Mouse (Mus musculus) cerebellum, postnatal 36 days (tissue): Measurements from ENCODE around the gene Scrn2.
A peak's percentile ranks its signal among the peaks of the same experiment; 100 is the strongest.

ENCODE experiments used
- DNase-seq, 2 experiments: peaks; one replicate each; pipeline ENCODE4 v3.0.0; 2021 to 2022; ENCODE audit warnings: mixed read lengths in 2 of 2

The Scrn2 gene

DNA sequence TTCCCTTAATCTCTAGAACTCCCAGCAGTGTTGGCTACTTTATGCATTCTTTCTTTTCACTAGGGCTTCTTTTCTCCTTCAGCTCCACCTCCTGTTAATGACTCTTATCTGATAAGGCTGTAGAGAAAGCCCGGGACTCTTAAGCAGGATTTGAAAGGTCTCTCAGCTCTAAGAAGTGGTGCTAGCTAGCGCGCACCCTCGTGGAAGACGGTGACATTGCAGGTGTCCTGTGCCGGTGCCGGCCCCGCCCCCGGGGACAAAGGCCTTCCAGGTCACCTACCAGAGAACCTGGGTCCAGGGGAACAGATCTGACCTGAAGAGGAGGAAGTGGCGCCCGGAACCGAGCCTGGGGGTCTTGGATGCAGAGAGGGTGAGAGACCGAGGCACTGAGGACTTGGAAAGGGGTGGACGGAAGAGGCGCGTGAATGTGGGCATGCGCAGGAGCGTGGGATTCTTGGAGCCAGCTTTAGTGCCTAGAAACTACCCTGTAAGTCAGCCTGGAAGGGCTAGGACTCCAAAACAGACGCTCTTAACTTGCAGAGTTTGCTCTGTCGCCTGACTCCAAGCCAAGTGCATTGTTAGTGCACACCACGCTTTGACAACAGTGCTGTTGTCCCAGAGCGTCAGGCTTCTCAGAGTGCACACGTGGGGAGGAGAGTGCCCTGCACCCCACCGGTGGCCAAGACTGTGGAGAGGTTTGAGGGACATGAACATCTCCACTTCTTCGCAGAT, at the start of gene Scrn2:
Gene Scrn2 (plus strand): TSS at position 253 of the 732 bp plus-strand sequence.
- peak; percentile 85 to 87 for DNase-seq

GRCm38 (mm10) chr11:96980021-96980420, 49.7 kb upstream of the Scrn2 start:
- DNase-seq: no peak

- DNase-seq: no peak
These were observed 48.3 kb upstream of the Scrn2 start for GRCm38 (mm10) chr11:96981461-96981860.

- peak; percentile 84 to 88 for DNase-seq
These were observed 47.4 kb upstream of the Scrn2 start for GRCm38 (mm10) chr11:96982355-96982754.

DNA sequence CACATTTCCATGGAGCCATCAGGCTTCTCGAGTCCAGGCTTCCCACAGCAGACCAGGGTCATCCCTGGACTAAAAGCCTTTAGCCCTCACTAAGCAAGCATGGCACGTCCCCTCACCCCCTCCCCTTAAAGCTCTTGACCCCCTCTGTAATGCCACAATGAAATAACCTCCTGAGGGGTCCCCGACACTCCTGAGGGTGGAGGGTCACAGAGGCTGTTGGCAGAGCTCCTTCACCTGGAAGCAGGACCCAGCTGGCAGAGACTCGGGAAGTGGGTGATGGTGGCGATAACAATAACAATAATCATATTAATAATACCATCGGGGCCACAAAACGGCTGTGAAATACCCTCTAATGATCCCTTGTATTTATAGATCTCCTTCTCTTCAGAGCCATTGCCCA, 46.9 kb upstream of the Scrn2 start, which contains the start of gene Sp2:
Gene Sp2 (minus strand): TSS at position 101 of the 400 bp plus-strand sequence.
- DNase-seq: no peak

- no peak for DNase-seq
These were observed 44.8 kb upstream of the Scrn2 start for GRCm38 (mm10) chr11:96984903-96985302.

DNA sequence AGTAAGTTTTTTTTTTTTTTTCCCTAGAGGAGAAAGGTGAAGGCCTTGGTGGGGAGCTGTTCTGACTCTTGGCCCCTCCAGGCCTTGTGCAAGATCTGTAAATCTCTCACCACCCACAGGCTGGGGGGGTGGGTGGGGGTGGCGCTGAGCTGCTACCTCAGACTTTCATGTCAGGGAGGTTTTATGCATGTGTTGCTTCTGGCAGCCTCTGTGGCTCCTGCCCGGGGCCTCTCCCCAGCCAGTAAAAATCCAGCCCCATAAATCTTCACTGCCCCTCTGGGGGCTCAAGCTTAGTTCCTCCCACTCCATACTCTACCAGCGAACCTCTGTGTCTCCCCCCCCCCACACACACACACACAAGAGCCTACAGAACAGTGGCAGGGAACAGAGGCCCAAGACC, 43.3 kb upstream of the Scrn2 start:
- no peak for DNase-seq

DNA sequence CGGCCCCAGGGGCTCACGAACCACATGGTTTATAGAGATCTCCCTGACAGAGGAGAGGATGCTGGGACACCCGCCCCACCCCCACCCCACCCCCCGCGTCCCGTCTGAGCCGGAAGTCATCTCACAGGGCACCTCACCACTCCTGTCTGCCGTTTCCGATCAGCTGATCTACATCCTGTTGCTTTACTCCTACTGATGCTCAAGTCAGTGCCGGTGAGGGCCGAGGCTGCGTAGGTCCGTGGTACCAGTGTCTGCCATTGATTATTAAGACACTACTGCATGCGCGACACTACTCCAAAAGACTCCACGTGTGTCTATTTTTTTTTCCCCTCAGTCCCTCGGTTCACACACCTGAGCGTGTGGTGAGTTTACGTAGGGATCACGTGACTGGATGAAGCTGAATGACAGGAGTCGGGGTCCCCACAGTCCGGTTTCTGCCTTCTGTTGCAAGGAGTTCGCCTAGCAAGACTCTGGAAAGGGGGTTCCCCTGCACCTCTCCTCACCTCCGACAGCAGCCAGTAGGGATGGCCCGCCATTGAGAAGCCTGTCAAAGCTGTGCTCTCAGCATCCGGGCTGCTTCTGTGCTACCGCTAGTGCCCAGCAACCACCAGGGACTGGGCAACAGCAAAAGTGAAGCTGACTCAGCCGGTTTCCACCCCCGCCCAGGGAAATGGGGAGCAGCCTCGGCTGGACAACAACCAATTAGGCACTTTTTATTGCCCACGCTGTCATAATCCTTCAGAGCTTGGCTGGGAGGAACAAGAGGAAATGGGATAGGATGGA, 41.7 kb upstream of the Scrn2 start:
- no peak for DNase-seq

DNA sequence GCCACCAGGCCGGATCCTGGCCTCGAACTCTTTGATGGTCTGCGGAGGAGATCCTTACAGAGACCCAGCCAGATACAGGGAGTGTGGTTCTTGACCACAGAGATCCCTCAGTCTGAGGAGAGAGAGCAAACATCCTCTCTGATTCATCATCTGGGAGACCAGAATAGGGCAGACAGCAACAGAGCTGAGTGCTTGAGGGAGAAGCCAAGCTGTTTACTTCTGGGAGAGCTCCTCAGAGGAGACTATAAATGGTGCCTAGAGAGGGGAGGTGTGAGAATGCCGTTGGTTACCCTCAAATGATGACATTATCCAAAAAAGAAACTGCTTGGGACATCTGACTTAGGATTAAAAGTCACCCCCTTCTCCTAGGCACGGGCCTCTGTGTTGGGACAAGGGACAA, 38.2 kb upstream of the Scrn2 start:
- no peak for DNase-seq

DNA sequence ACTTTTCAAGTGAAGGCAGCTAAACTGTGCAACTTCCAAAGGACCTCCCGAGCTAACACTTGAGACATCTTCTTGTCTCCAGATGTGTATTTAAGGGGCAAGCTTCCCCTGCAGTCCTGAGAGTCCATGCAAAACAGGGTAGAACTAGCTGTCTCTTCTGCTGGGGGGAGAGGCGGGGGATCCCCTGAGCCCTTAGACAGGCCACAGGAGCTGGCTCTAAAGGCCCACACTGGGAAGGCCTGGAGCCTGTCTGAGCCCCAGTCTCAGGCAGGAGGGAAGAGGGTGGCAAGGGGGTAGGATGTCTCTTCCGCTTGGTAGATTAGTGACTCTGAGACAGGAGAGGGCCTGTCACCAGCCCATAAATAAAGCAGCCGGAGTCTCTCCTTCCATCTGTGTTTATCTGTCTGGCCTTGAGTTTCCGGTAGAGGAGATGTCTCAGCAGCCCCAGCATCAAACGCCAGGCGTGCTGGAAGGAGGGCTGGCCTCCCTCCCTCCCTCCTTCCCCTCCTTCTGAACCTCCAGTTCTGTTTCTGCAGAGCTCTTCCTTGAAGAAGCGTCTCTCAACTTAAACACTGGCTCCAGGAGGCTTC, 36.9 kb upstream of the Scrn2 start:
- no peak for DNase-seq

GRCm38 (mm10) chr11:96995031-96995430, 34.7 kb upstream of the Scrn2 start:
- DNase-seq: no peak

DNA sequence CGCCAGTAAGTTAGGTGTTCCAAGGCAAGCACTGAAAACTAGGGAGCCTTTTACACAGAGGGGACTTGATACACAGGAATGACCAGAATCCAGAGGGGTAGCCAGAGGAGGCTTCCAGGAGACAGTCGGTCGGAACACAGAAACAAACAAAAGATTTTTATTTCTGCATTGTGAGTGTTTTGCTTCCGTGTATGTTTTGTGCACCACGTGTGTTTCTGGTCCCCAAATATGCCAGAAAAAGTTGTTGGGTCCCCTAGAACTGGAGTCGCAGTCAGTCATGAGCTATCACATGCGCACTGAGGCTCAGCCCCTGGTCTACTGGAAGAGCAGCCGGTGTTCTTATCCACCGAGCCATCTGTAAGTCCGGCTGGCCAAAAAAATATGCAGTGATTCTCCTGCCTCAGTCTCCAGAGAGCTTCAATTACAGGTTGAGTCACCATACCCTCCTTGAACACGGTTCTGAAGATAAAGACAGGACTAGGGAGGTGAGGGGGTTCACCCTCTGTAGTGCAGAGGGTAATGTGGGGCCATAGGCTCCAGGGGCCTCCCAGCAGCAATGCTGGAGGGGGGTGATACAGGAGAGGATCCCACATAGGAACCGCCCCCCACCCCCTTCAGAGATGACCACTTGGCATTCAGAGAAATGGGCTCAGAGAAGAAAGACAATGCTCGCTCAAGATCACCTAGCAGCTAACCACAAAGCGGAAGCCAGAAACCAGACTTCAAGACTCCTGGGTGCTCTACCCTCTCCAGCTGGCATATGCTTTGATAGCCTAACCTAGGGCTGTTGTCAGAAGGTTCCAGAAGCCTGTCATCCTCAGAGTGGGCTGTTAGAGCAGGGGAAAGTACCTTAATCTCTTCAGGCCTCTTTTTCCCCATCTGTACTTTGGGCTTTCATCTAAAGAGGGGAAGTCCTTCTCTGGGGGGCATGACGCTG, 33.6 kb upstream of the Scrn2 start:
- DNase-seq: no peak

DNA sequence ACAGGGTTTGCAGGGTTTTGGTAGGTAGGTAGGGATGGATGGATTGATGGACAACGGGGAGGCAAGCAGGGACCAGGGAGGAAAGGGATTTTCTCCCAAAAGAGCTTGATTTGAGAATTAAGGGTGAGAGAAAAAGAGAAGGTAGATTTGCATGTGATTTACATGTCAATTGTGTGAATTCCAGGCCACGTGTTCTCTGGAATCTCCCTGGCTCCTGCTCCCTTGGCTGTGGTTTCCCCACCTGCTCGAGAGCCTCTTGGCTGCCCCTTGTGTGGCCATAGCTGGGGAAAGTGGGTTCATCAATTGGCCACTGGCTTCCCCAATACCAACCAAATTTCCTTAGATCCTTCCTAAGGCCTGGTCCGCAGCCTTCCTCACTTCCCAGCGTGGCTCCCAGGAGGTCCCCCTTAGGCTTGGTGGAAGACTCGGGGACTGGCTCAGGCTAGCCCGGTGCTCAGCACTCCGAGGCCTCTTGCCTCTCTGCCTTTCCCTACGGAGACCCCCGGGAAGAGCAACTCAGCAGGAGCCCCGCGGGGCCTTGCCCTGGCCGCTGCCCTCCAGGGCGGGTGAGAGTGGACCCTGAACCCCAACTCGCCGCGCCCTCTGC, 32.9 kb upstream of the Scrn2 start:
- no peak for DNase-seq

GRCm38 (mm10) chr11:96997380-96997956, 32.3 kb upstream of the Scrn2 start:
- peak; percentile 59 to 60 for DNase-seq

- DNase-seq: no peak
These were observed 26.6 kb upstream of the Scrn2 start for GRCm38 (mm10) chr11:97003170-97003569.

DNA sequence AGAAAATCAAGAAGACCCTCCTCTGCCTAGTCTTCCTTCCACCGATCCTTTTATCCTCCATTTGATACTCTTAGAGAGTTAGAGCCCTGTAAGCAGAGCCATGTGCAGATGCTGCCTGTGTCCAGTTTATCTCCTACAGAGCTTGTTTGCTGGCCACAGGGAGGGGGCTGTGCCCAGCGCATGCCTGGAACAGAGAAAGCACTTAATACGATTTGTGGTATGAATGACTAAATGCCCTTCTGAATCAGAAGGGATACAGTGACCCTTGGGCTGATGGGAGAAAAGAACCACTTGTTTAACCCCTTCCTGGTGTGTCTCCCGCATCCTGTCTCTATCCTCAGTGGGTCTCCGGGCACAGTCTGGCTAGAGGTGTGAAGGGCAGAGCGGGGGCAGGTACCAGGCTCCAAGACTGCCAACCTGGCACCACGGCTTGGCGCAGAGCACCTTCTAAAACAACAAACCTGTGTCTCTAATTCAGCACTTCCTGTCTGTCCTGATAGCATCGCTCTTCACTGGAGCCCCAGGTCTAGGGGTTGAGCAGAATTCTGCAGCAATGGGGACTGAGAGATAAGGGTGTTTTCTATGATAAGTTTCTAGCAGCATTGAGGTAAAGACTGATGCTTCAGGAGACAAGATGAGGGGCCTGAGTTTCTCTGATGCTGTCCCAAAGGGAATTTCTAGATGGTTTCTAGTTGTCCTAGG, 22.5 kb upstream of the Scrn2 start:
- no peak for DNase-seq

- no peak for DNase-seq
These were observed 20.4 kb upstream of the Scrn2 start for GRCm38 (mm10) chr11:97009198-97009790.

- DNase-seq: no peak
These were observed 16.5 kb upstream of the Scrn2 start, which contains the start of gene Sp6 for GRCm38 (mm10) chr11:97013121-97013670. Sp6 (plus strand) TSS chr11:97013394.

DNA sequence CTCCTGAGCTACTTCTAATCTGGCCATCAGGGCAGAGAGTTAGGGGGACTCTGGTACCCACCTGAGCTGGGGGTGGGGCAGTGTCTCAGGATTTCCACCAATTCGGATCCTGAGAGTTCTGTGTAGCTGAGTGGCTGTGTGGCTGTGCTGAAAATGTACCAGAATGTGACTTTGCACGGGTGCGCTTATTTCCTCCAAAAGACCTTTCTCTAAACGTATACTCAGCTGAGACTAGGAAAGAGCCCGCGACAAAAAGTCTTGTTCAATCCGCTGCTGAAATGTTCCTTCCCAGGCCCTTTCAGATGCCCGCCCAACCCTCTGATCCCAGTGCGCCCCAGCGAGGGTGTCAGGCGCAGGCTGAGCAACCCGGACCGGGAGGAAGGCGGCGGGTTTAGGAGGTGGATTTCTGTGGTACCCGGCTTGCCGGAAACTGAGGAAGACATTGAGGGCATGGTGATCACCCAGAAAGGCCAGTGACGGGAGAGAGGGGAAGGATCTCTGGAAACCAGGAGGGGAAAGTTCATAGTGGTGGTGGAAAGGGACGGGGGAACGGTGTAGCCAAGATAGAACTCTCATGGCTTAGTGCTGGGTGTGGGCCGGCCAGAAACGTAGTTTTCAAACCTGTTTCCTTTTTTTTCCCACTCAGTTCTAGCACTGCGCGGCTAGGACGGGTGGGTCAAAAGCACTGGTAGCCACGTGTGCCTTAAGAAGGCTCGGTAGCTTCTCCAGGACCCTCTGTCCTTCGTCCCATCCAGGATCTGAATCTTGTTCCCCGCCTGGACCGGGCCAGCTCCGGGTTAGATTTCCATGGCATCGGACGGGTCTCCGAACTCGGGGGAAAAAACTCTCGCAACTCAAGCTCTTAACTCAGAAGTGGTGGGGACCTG, 11.8 kb upstream of the Scrn2 start:
- DNase-seq: no peak
